Mouse (Mus musculus) spleen, embryonic (tissue): Measurements from ENCODE around the gene Osbp2.

ENCODE experiments used
- CTCF ChIA-PET: fragments of 350-600 bp; sonication (Branson Sonifier 250); formaldehyde crosslinking; loops from one replicate; lab custom pipeline; 2022; lab: Charles Lee

Osbp2 gene

GRCm38 (mm10) chr11:3829736-3830135, 34.0 kb downstream of the Osbp2 start:
- CTCF ChIA-PET = no interaction called here

GRCm38 (mm10) chr11:3824138-3824537, 39.6 kb downstream of the Osbp2 start:
- CTCF ChIA-PET = no interaction called here

GRCm38 (mm10) chr11:3823378-3823777, 40.3 kb downstream of the Osbp2 start:
- CTCF ChIA-PET = no interaction called here

GRCm38 (mm10) chr11:3817986-3818758, 45.5 kb downstream of the Osbp2 start:
- CTCF ChIA-PET = no interaction called here

GRCm38 (mm10) chr11:3815951-3816350, 47.8 kb downstream of the Osbp2 start:
- CTCF ChIA-PET = no interaction called here

- CTCF ChIA-PET = no interaction called here
Observed at GRCm38 (mm10) chr11:3813340-3813739, 50.4 kb downstream of the Osbp2 start.

GRCm38 (mm10) chr11:3808162-3808561, 55.5 kb downstream of the Osbp2 start:
- CTCF ChIA-PET = no interaction called here

GRCm38 (mm10) chr11:3805362-3805761, 58.3 kb downstream of the Osbp2 start:
- CTCF ChIA-PET = no interaction called here

- CTCF ChIA-PET = no interaction called here
Observed at GRCm38 (mm10) chr11:3804639-3805038, 59.1 kb downstream of the Osbp2 start.

GRCm38 (mm10) chr11:3802057-3802456, 61.6 kb downstream of the Osbp2 start:
- CTCF ChIA-PET = no interaction called here

GRCm38 (mm10) chr11:3797631-3798215, 66.0 kb downstream of the Osbp2 start:
- CTCF ChIA-PET = no interaction called here

GRCm38 (mm10) chr11:3790736-3791135, 73.0 kb downstream of the Osbp2 start:
- CTCF ChIA-PET = no interaction called here

GRCm38 (mm10) chr11:3789919-3790318, 73.8 kb downstream of the Osbp2 start:
- CTCF ChIA-PET = interaction anchor here (0.5 kb wide), 1 partner anchor 1687 kb away, joined by 3 read pairs; no protein-coding TSS in a partner anchor

- CTCF ChIA-PET = interaction anchor here (1.3 kb wide), 1 partner anchor 251 kb away, joined by 4 read pairs; no protein-coding TSS in a partner anchor
Observed at GRCm38 (mm10) chr11:3786564-3786963, 77.1 kb downstream of the Osbp2 start.

- CTCF ChIA-PET = no interaction called here
Observed at GRCm38 (mm10) chr11:3775263-3775644, 88.4 kb downstream of the Osbp2 start.

GRCm38 (mm10) chr11:3774463-3775262, 89.0 kb downstream of the Osbp2 start:
- CTCF ChIA-PET = no interaction called here

GRCm38 (mm10) chr11:3773782-3774462, 89.8 kb downstream of the Osbp2 start:
- CTCF ChIA-PET = no interaction called here

- CTCF ChIA-PET = no interaction called here
Observed at GRCm38 (mm10) chr11:3773136-3773535, 90.6 kb downstream of the Osbp2 start.

GRCm38 (mm10) chr11:3771348-3771747, 92.4 kb downstream of the Osbp2 start:
- CTCF ChIA-PET = no interaction called here

GRCm38 (mm10) chr11:3767830-3768229, 95.9 kb downstream of the Osbp2 start:
- CTCF ChIA-PET = no interaction called here

GRCm38 (mm10) chr11:3766964-3767363, 96.7 kb downstream of the Osbp2 start:
- CTCF ChIA-PET = interaction anchor here (0.7 kb wide), 1 partner anchor 92 kb away, joined by 3 read pairs; no protein-coding TSS in a partner anchor

- CTCF ChIA-PET = no interaction called here
Observed at GRCm38 (mm10) chr11:3764352-3764751, 99.4 kb downstream of the Osbp2 start.
